Mouse (Mus musculus) CH12.LX (cell line): ENCODE data around the gene Bco1. TPM values are rescaled to one million over a fixed set of nuclear protein-coding genes. Genes with fewer than 3 reads are reported as not detected.

Experiments
- DNase-seq: peaks from one replicate; pipeline ENCODE4 v3.0.0-alpha.2; 2013; ENCODE audit errors: extremely low read depth
- H3K27ac ChIP-seq: 2 replicates; pipeline ENCODE4 v1.5.1; 2012; ENCODE audit warnings: low read depth, mild to moderate bottlenecking, control low read depth, moderate library complexity; ENCODE audit not compliant: insufficient read depth
- H3K27me3 ChIP-seq: replicated peaks from 2 replicates; pipeline ENCODE3; 2012; ENCODE audit warnings: inconsistent platforms
- H3K36me3 ChIP-seq, 2 experiments: replicated peaks in 1 of 2; 2 replicates each; pipeline versions ENCODE3 to v1.6.1; 2012; ENCODE audit warnings: inconsistent platforms in 1 of 2, low read length in 1 of 2, mild to moderate bottlenecking in 1 of 2, mixed read lengths in 1 of 2, moderate library complexity in 1 of 2; ENCODE audit not compliant: control insufficient read depth in 1 of 2, insufficient read depth in 1 of 2
- H3K4me1 ChIP-seq, 2 experiments: 2 replicates each; pipeline ENCODE4 v1.6.1; 2012; ENCODE audit warnings: inconsistent platforms in 1 of 2, moderate library complexity in 1 of 2; ENCODE audit not compliant: insufficient read depth in 2 of 2, control insufficient read depth in 1 of 2
- H3K4me2 ChIP-seq: 2 replicates; pipeline ENCODE4 v1.6.1; 2012; ENCODE audit warnings: low read depth, mild to moderate bottlenecking, control low read depth; ENCODE audit not compliant: poor library complexity, insufficient read depth, severe bottlenecking
- H3K4me3 ChIP-seq, 3 experiments: fragments of 150-350 bp in 1 of 3; sonication (generic) in 1 of 3; replicated peaks in 1 of 3; 2 replicates each; pipeline versions ENCODE3 to v1.5.1; 2011 to 2012; ENCODE audit warnings: low read depth in 2 of 3, low read length in 2 of 3, mild to moderate bottlenecking in 2 of 3, moderate library complexity in 2 of 3, control low read depth in 1 of 3, improper control_type of control experiment in 1 of 3, inconsistent platforms in 1 of 3, mixed read lengths in 1 of 3; ENCODE audit not compliant: poor library complexity in 1 of 3
- H3K79me2 ChIP-seq: replicated peaks from 2 replicates; pipeline ENCODE4 v1.6.1; 2012; ENCODE audit warnings: mild to moderate bottlenecking, moderate library complexity; ENCODE audit not compliant: control insufficient read depth, poor library complexity, insufficient read depth, severe bottlenecking; ENCODE audit errors: extremely low read depth
- H3K9ac ChIP-seq: 2 replicates; pipeline ENCODE4 v1.6.1; 2012; ENCODE audit warnings: low read depth, mild to moderate bottlenecking, control low read depth, moderate library complexity; ENCODE audit not compliant: insufficient read depth
- H3K9me3 ChIP-seq: replicated peaks from 2 replicates; pipeline ENCODE3; 2012; ENCODE audit warnings: low read length, inconsistent platforms, mixed read lengths
- CHD2 ChIP-seq: IDR thresholded peaks from 2 replicates; pipeline ENCODE4 v1.6.1; 2011; ENCODE audit warnings: low read length, improper control_type of control experiment
- E2F4 ChIP-seq: IDR thresholded peaks from 2 replicates; pipeline ENCODE4 v1.6.1; 2011; ENCODE audit warnings: low read depth, low read length, improper control_type of control experiment; ENCODE audit not compliant: insufficient replicate concordance
- HCFC1 ChIP-seq: IDR thresholded peaks from 2 replicates; pipeline ENCODE4 v1.6.1; 2012; ENCODE audit warnings: low read depth, mild to moderate bottlenecking, inconsistent platforms, low read length, improper control_type of control experiment
- IRF4 ChIP-seq: IDR thresholded peaks from 2 replicates; pipeline ENCODE4 v1.6.1; 2014; ENCODE audit warnings: low read depth, mild to moderate bottlenecking, inconsistent platforms, low read length, improper control_type of control experiment
- MAZ ChIP-seq: IDR thresholded peaks from 2 replicates; pipeline ENCODE4 v1.6.1; 2012; ENCODE audit warnings: low read depth, mild to moderate bottlenecking, inconsistent platforms, low read length, improper control_type of control experiment, moderate library complexity
- MYC ChIP-seq: IDR thresholded peaks from 2 replicates; pipeline ENCODE4 v1.6.1; 2011; ENCODE audit warnings: low read depth, mild to moderate bottlenecking, improper control_type of control experiment, low read length
- NELFE ChIP-seq: IDR thresholded peaks from 2 replicates; pipeline ENCODE4 v1.6.1; 2011; ENCODE audit warnings: low read depth, low read length, improper control_type of control experiment
- PAX5 ChIP-seq: IDR thresholded peaks from 2 replicates; pipeline ENCODE4 v1.6.1; 2012; ENCODE audit warnings: low read length, inconsistent platforms, mixed read lengths
- POLR2A ChIP-seq: IDR thresholded peaks from 2 replicates; pipeline ENCODE4 v1.6.1; 2011; ENCODE audit warnings: low read depth, mild to moderate bottlenecking, improper control_type of control experiment, low read length
- POLR2AphosphoS2 ChIP-seq: IDR thresholded peaks from 2 replicates; pipeline ENCODE4 v1.6.1; 2011; ENCODE audit warnings: low read depth, low read length, improper control_type of control experiment
- RAD21 ChIP-seq: IDR thresholded peaks from 2 replicates; pipeline ENCODE4 v1.6.1; 2011; ENCODE audit warnings: low read depth, mild to moderate bottlenecking, low read length, improper control_type of control experiment, moderate library complexity
- RCOR1 ChIP-seq: conservative IDR thresholded peaks from 2 replicates; pipeline ENCODE4 v1.6.1; 2012; ENCODE audit warnings: low read depth, mild to moderate bottlenecking, inconsistent platforms, low read length, improper control_type of control experiment
- SIN3A ChIP-seq: IDR thresholded peaks from 2 replicates; pipeline ENCODE4 v1.6.1; 2012; ENCODE audit warnings: low read length, improper control_type of control experiment, inconsistent platforms
- TBP ChIP-seq: conservative IDR thresholded peaks from 2 replicates; pipeline ENCODE4 v1.6.1; 2011; ENCODE audit warnings: low read depth, low read length, improper control_type of control experiment
- TCF12 ChIP-seq: IDR thresholded peaks from 2 replicates; pipeline ENCODE4 v1.6.1; 2014; ENCODE audit warnings: low read depth, mild to moderate bottlenecking, inconsistent platforms, low read length, improper control_type of control experiment
- UBTF ChIP-seq: IDR thresholded peaks from 2 replicates; pipeline ENCODE4 v1.6.1; 2012; ENCODE audit warnings: low read depth, mild to moderate bottlenecking, inconsistent platforms, low read length, improper control_type of control experiment, moderate library complexity
- USF1 ChIP-seq: IDR thresholded peaks from 2 replicates; pipeline ENCODE4 v1.6.1; 2014; ENCODE audit warnings: low read depth, mild to moderate bottlenecking, inconsistent platforms, low read length, improper control_type of control experiment
- dilution Hi-C: fragments of 300-500 bp; cut with MboI; formaldehyde crosslinking; loops from 2 replicates; pipeline ENCODE4 v1.14.3; 2020; ENCODE audit warnings: low sequenced_read_pairs; ENCODE audit not compliant: extremely low pct_unique_long_range_greater_than_20kb, extremely low pct_ligation_motif_present
- in situ Hi-C: fragments of 300-500 bp; cut with MboI; formaldehyde crosslinking; loops from 3 replicates; pipeline ENCODE4 v1.14.3; 2019; ENCODE audit warnings: low sequenced_read_pairs, low pct_ligation_motif_present, low pct_unique_long_range_greater_than_20kb, mixed read lengths
- polyA plus RNA-seq: library from polyadenylated mRNA; unstranded; fragments of >175 nt; gene quantifications from 2 replicates; pipeline ENCODE4 v1.2.1, GENCODE M21; 2012; ENCODE audit warnings: low read depth; ENCODE audit not compliant: insufficient read length
- total RNA-seq, 2 experiments: library from RNA; depleted of rRNA; stranded (reverse); fragments of 300-350 nt in 1 of 2; fragments of >200 nt in 1 of 2; gene quantifications; 2 replicates each; pipeline ENCODE4 v1.2.3; 2012 to 2014

Gene Bco1
- total and polyA plus RNA-seq, 3 experiments: not detected

DNA sequence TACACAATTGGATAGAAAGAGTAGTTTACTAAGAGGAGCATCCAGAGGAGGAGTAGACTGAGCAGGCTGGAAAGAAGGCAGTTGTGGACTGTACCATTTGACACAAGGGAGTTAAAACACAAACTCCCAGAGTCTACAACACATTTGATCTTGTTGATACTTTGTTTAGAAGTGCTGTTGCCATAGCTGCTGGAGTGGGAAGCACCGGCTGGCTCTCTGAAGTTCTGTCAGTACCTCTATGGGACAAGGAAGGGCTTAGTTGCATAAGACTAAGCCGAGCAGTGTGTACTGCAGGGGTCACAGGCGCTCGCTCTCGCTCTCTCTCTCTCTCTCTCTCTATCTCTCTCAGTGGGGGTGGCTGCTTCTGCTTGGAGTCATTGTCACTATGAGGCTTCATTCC, 78.9 kb downstream of the Bco1 start:
- Histone ChIP-seq H3K36me3 (peaks cover 0 to 66% of the 10 kb centered on the region in 2 experiments), H3K27me3 (no peaks in the 10 kb centered on the region), H3K9ac (no peak overlapping the region), H3K4me1 (0 out of 4 replicates have a peak, but pooled peaks cover 0 to 4% of the 10 kb centered on the region in 2 experiments), H3K79me2 (no peaks in the 10 kb centered on the region), H3K4me3 (no peak overlapping the region), H3K4me2 (no peak overlapping the region), H3K9me3 (no peaks in the 10 kb centered on the region), H3K27ac (no peak overlapping the region)
- in situ Hi-C loops (no loop called here), dilution Hi-C loops (no loop called here)
- no peak for TF ChIP-seq NELFE
- no peak for TF ChIP-seq RCOR1
- TF ChIP-seq HCFC1: no peak
- TF ChIP-seq IRF4: no peak
- no peak for TF ChIP-seq USF1
- TF ChIP-seq POLR2AphosphoS2: no peak
- TF ChIP-seq RAD21: no peak
- no peak for TF ChIP-seq MAZ
- TF ChIP-seq E2F4: no peak
- no peak for TF ChIP-seq PAX5
- no peak for DNase-seq

DNA sequence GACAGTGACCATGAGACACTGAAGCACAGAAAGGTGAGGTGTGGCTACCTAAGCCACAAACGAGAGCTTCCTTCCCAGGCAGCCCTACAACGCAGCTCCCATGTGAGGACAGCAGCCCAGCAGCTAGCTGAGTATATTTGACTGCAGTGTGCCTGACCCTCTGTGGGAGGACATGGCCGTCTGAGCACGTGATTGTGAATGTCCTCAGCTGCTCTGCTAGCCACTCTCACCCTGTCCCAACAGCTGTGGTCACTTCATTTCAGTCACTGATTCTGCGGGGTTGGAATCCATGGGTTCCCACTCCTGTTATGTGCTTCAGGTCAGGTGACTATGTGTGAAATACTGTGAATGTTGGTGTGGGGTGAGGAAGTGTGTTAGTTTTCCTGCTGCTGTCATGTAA, 80.7 kb downstream of the Bco1 start:
- Histone ChIP-seq H3K4me2 (no peak overlapping the region), H3K79me2 (no peaks in the 10 kb centered on the region), H3K4me3 (no peak overlapping the region), H3K27me3 (no peaks in the 10 kb centered on the region), H3K9me3 (no peaks in the 10 kb centered on the region), H3K27ac (no peak overlapping the region), H3K36me3 (peaks cover 0 to 66% of the 10 kb centered on the region in 2 experiments), H3K9ac (no peak overlapping the region), H3K4me1 (0 out of 4 replicates have a peak, but pooled peaks cover 0 to 4% of the 10 kb centered on the region in 2 experiments)
- no peak for DNase-seq
- TF ChIP-seq SIN3A: no peak
- no peak for TF ChIP-seq MYC
- no peak for TF ChIP-seq TBP
- no peak for TF ChIP-seq TCF12
- TF ChIP-seq E2F4: no peak
- no peak for TF ChIP-seq UBTF
- no peak for TF ChIP-seq CHD2
- no peak for TF ChIP-seq NELFE
- TF ChIP-seq POLR2A: no peak
- in situ Hi-C loops: no loop called here
- dilution Hi-C loops: no loop called here
